Mouse (Mus musculus): ENCODE measurements at regions not wholly inside any gene's neighbourhood (a gene's known extent, or its start where the extent isn't known, plus 50 kb on each side); places are given as distances from the start of the nearest gene placed in this dataset.

DNA sequence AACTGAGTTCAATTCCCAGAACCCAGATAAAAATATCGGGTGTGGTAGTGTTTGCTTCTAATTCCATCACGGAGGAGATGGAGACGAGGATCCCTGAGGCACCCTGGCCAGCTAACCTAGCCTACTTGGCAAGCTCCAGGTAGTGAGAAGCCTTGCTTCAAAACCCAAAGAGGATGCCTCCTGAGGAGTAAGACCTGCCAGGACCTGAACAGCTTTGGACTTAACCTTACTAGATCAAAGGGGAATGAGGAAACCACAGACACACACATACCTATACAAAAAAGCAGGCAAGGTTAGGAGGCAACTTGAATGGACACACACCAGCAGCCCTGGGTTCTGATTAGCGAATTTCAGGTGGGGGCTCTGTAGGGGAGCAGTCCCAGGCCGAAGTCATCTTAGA lies 84.0 kb upstream of the Arid1b start:
- peaks cover 4% of the 10 kb centered on the region; the same call in 1 of the 2 replicates for H3K4me1 ChIP-seq (ENCODE audit: control insufficient read depth, insufficient read depth, low read length)
- H3K4me3 ChIP-seq (replicated peaks; ENCODE audit: low read length): no peak overlapping the region
- no peak for ATAC-seq (ENCODE audit: insufficient read depth, low FRiP score)
- no peak overlapping the region for H3K9ac ChIP-seq (ENCODE audit: low read length)
- WGBS: 64% methylated on average over 5 of the region's 5 CpGs
- no peak overlapping the region for H3K27ac ChIP-seq (ENCODE audit: low read length)
- H3K36me3 ChIP-seq (ENCODE audit: control insufficient read depth, insufficient read depth, low read length): no peaks in the 10 kb centered on the region
- no peak overlapping the region for H3K4me2 ChIP-seq (ENCODE audit: low read depth, low read length)
- H3K9me3 ChIP-seq (replicated peaks; ENCODE audit: control insufficient read depth, low read length): no peaks in the 10 kb centered on the region
- no peaks in the 10 kb centered on the region for H3K27me3 ChIP-seq (ENCODE audit: control insufficient read depth, insufficient read depth, low read length)

DNA sequence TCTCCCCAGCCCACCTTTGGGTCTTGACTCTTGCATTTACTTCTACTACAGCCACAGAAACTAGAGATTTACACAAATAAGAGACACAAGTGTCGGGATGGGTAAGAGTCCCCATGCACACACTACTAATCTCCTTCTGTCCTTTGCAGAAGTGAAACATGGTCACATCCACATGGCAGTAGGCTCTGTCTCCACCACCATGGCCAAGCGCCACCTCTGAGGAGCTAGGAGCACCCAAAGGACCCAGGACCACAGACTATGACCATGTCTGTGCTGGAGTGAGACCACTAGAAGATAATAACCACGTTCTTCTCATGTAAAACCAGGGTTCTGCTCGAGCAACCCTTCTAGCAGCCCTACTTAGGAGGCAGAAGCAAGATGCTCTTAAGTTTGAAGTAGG lies 81.1 kb upstream of the Arid1b start:
- Histone ChIP-seq H3K36me3 (ENCODE audit: control insufficient read depth, insufficient read depth, low read length) (no peaks in the 10 kb centered on the region), H3K27ac (ENCODE audit: low read length) (no peak overlapping the region), H3K27me3 (ENCODE audit: control insufficient read depth, insufficient read depth, low read length) (no peaks in the 10 kb centered on the region), H3K4me2 (ENCODE audit: low read depth, low read length) (no peak overlapping the region), H3K4me3 (replicated peaks; ENCODE audit: low read length) (no peak overlapping the region), H3K9me3 (replicated peaks; ENCODE audit: control insufficient read depth, low read length) (no peaks in the 10 kb centered on the region), H3K4me1 (ENCODE audit: control insufficient read depth, insufficient read depth, low read length) (no peaks in the 10 kb centered on the region), H3K9ac (ENCODE audit: low read length) (no peak overlapping the region)
- ATAC-seq (ENCODE audit: insufficient read depth, low FRiP score): no peak
- WGBS: 83% methylated on average over 4 of the region's 4 CpGs

DNA sequence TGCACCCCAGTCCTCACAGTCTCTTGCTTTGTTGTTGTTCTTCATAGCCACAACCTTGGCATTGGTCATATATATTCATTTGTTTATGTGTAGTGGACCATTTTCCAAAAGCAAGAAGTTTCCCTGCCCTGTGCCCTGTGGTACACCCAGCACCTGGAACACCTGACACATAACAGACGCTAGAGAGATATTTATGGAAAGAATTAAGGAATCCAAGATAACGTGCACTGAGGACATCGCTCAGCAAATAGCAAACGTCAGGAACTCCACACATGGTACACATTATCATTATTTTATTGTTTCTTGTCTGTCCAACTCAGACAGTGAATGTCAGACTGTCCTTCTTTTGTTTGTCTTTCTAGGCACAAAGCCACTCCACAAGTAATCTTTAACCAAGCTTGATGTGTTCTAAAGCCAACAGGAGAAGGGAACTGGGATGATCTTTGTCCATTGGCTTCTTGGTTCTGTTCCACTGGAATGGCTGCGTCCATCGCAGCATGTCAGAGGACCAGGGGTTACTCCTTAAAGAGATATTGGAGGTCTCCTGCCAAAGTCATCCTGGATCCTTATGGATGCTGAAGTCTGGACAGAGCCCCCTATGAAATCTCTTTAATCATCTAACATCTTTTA lies 74.2 kb upstream of the Arid1b start:
- Histone ChIP-seq H3K9me3 (replicated peaks; ENCODE audit: control insufficient read depth, low read length) (no peaks in the 10 kb centered on the region), H3K27me3 (ENCODE audit: control insufficient read depth, insufficient read depth, low read length) (no peaks in the 10 kb centered on the region), H3K9ac (ENCODE audit: low read length) (no peak overlapping the region), H3K4me2 (ENCODE audit: low read depth, low read length) (no peak overlapping the region), H3K4me1 (ENCODE audit: control insufficient read depth, insufficient read depth, low read length) (no peaks in the 10 kb centered on the region), H3K4me3 (replicated peaks; ENCODE audit: low read length) (no peak overlapping the region), H3K27ac (ENCODE audit: low read length) (no peak overlapping the region), H3K36me3 (ENCODE audit: control insufficient read depth, insufficient read depth, low read length) (no peaks in the 10 kb centered on the region)
- WGBS: 65% methylated on average over 6 of the region's 6 CpGs
- no peak for ATAC-seq (ENCODE audit: insufficient read depth, low FRiP score)

DNA sequence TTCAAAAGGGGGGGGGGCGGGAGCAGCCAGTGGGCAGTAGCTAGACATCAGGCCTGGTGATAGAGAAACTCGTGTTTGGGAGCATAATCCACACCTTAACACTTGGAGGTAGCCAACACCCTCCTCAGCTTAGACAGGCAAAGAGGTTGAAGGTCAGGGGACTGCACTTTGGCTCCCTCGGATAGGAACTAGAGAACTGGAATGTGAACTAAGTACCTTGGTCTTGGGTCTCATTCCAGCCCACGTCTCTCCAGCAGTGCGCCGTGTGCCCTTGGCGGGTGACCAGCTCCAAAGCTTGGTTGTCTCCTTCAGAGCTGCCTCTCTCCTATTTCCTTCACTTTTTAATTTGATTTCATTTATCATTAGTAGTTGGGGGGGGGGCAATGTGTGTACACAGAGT lies 73.0 kb upstream of the Arid1b start:
- ATAC-seq (ENCODE audit: insufficient read depth, low FRiP score): no peak

DNA sequence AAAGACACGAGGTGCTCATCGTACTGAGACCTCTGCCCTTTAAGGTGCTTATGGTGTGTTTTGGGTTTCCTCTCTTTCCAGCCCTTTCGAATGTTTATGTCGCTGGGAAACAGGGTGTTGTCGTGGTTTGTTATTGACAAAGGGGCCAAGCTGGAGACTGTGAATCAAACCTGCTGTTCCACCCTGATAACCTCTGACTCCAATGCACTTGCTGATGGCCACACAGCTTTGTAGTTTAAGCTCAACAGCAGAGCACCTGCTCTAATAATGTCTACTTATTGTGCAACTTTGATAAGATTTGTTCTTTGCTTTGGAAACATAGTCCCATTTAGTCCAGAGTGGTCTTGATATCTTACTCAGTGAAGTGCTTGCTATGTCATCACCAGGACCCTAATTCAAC lies 65.5 kb upstream of the Arid1b start:
- H3K4me3 ChIP-seq (replicated peaks; ENCODE audit: low read length): no peak overlapping the region
- no peak overlapping the region for H3K4me2 ChIP-seq (ENCODE audit: low read depth, low read length)
- H3K36me3 ChIP-seq (ENCODE audit: control insufficient read depth, insufficient read depth, low read length): no peaks in the 10 kb centered on the region
- H3K27me3 ChIP-seq (ENCODE audit: control insufficient read depth, insufficient read depth, low read length): no peaks in the 10 kb centered on the region
- H3K27ac ChIP-seq (ENCODE audit: low read length): no peak overlapping the region
- H3K4me1 ChIP-seq (ENCODE audit: control insufficient read depth, insufficient read depth, low read length): no peaks in the 10 kb centered on the region
- H3K9me3 ChIP-seq (replicated peaks; ENCODE audit: control insufficient read depth, low read length): no peaks in the 10 kb centered on the region
- no peak overlapping the region for H3K9ac ChIP-seq (ENCODE audit: low read length)
- WGBS: 36% methylated on average over 5 of the region's 5 CpGs
- ATAC-seq (ENCODE audit: insufficient read depth, low FRiP score): 0 out of 2 replicates have a peak, but pooled peaks have one; percentile 25

More for the DNA sequence above, 73.0 kb upstream of the Arid1b start:
- Histone ChIP-seq H3K9ac (ENCODE audit: low read length) (no peak overlapping the region), H3K36me3 (ENCODE audit: control insufficient read depth, insufficient read depth, low read length) (no peaks in the 10 kb centered on the region), H3K4me2 (ENCODE audit: low read depth, low read length) (no peak overlapping the region), H3K4me3 (replicated peaks; ENCODE audit: low read length) (no peak overlapping the region), H3K9me3 (replicated peaks; ENCODE audit: control insufficient read depth, low read length) (no peaks in the 10 kb centered on the region), H3K27ac (ENCODE audit: low read length) (no peak overlapping the region), H3K27me3 (ENCODE audit: control insufficient read depth, insufficient read depth, low read length) (no peaks in the 10 kb centered on the region), H3K4me1 (ENCODE audit: control insufficient read depth, insufficient read depth, low read length) (no peaks in the 10 kb centered on the region)
- WGBS: 68% methylated on average over 7 of the region's 7 CpGs

DNA sequence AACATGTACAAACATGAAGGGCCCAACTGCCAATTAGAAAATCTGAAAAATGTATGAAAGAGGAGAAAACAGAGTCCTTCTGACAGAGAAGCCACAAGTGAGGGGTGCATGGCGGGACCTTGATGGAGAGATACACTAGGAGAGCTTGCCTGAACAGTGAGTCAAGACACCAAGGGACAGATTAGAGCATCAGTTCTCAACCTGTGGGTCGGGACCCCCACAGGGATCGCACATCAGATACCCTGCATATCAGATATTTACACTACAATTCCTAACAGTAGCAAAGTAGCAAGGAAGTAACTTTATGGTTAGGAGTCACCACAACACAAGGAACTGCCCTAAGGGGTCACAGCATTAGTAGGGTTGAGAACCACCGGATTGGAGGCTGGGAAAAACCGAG lies 58.9 kb upstream of the Arid1b start:
- no peak overlapping the region for H3K27ac ChIP-seq (ENCODE audit: low read length)
- no peak for ATAC-seq (ENCODE audit: insufficient read depth, low FRiP score)
- no peaks in the 10 kb centered on the region for H3K36me3 ChIP-seq (ENCODE audit: control insufficient read depth, insufficient read depth, low read length)
- no peaks in the 10 kb centered on the region for H3K27me3 ChIP-seq (ENCODE audit: control insufficient read depth, insufficient read depth, low read length)
- no peaks in the 10 kb centered on the region for H3K9me3 ChIP-seq (replicated peaks; ENCODE audit: control insufficient read depth, low read length)
- H3K4me1 ChIP-seq (ENCODE audit: control insufficient read depth, insufficient read depth, low read length): no peaks in the 10 kb centered on the region
- H3K9ac ChIP-seq (ENCODE audit: low read length): no peak overlapping the region
- H3K4me2 ChIP-seq (ENCODE audit: low read depth, low read length): no peak overlapping the region
- H3K4me3 ChIP-seq (replicated peaks; ENCODE audit: low read length): no peak overlapping the region
- WGBS: 85% methylated on average over 5 of the region's 5 CpGs

DNA sequence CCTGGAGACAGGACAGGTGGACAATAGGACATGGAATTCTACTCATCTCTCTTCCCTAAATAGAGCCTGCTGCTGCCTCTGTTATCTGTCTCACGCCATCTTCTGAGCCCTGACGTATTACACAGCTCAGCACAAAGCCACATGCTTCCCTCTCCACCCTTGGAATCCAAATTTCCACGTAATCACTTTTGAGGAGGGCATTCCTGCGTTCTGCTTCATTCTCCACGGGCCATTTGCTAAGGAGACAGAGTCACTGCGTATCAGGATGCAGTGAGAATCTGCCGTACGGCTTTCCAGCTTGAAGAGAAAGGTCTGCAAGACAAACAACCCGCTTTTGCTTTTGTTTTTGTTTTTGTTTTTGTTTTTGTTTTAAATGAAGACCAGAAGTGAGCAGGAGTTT lies 53.5 kb upstream of the Arid1b start:
- H3K27ac ChIP-seq (ENCODE audit: low read length): no peak overlapping the region

DNA sequence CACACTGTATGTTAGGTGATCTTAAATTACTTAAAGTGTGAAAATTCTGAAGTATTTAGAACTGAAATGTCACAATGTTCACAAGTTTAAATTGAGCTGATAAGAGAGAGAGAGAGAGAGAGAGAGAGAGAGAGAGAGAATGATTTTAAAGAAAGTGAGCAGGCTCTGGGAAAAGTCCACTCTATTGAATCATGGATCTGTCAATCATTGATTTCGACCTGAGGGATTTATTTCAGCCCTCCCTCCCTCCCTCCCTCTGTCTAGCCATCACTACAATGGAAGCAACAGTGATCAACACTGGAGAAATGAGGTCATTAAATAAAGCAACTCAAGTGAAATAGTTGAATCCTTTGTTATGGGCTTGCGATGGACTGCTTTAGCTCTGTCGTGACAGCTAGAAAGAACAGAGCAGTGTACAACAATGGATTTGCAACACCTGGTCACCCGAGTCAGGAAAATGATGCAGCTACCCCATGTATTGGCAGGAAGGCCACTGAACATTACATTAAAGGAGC lies 52.8 kb upstream of the Arid1b start:
- Histone ChIP-seq H3K4me3 (replicated peaks; ENCODE audit: low read length) (no peak overlapping the region), H3K4me2 (ENCODE audit: low read depth, low read length) (no peak overlapping the region), H3K27me3 (ENCODE audit: control insufficient read depth, insufficient read depth, low read length) (no peaks in the 10 kb centered on the region), H3K9me3 (replicated peaks; ENCODE audit: control insufficient read depth, low read length) (no peaks in the 10 kb centered on the region), H3K27ac (ENCODE audit: low read length) (no peak overlapping the region), H3K4me1 (ENCODE audit: control insufficient read depth, insufficient read depth, low read length) (peaks cover 7% of the 10 kb centered on the region), H3K9ac (ENCODE audit: low read length) (no peak overlapping the region), H3K36me3 (ENCODE audit: control insufficient read depth, insufficient read depth, low read length) (no peaks in the 10 kb centered on the region)
- no peak for ATAC-seq (ENCODE audit: insufficient read depth, low FRiP score)
- 54% methylated on average over 4 of the region's 4 CpGs for WGBS

More for the DNA sequence above, 53.5 kb upstream of the Arid1b start:
- Histone ChIP-seq H3K4me2 (ENCODE audit: low read depth, low read length) (no peak overlapping the region), H3K4me1 (ENCODE audit: control insufficient read depth, insufficient read depth, low read length) (peaks cover 2% of the 10 kb centered on the region), H3K9ac (ENCODE audit: low read length) (no peak overlapping the region), H3K27me3 (ENCODE audit: control insufficient read depth, insufficient read depth, low read length) (no peaks in the 10 kb centered on the region), H3K4me3 (replicated peaks; ENCODE audit: low read length) (no peak overlapping the region), H3K36me3 (ENCODE audit: control insufficient read depth, insufficient read depth, low read length) (no peaks in the 10 kb centered on the region), H3K9me3 (replicated peaks; ENCODE audit: control insufficient read depth, low read length) (no peaks in the 10 kb centered on the region)
- ATAC-seq (ENCODE audit: insufficient read depth, low FRiP score): no peak
- 69% methylated on average over 9 of the region's 9 CpGs for WGBS

DNA sequence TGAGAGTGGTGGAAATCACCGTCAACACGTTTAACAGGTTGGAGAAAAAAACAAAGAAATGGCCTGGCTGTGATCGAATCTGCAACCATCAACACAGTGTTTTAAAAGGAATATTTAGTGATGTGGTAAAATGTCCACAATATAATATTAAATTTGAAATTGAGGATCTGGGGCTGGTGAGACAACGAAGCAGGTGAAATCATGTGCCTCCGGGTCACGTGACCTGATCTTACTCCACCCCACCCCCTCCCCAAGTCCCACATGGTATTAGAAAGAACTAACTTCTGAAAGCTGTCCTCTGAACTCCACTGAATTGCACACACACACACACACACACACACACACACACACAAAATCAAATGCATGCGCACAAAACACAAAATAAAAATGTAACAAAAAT lies 51.3 kb upstream of the Arid1b start:
- H3K9me3 ChIP-seq (replicated peaks; ENCODE audit: control insufficient read depth, low read length): no peaks in the 10 kb centered on the region
- H3K27ac ChIP-seq (ENCODE audit: low read length): no peak overlapping the region
- no peak overlapping the region for H3K4me3 ChIP-seq (replicated peaks; ENCODE audit: low read length)
- peaks cover 16% of the 10 kb centered on the region for H3K4me1 ChIP-seq (ENCODE audit: control insufficient read depth, insufficient read depth, low read length)
- H3K36me3 ChIP-seq (ENCODE audit: control insufficient read depth, insufficient read depth, low read length): no peaks in the 10 kb centered on the region
- 89% methylated on average over 7 of the region's 7 CpGs for WGBS
- no peaks in the 10 kb centered on the region for H3K27me3 ChIP-seq (ENCODE audit: control insufficient read depth, insufficient read depth, low read length)
- H3K4me2 ChIP-seq (ENCODE audit: low read depth, low read length): no peak overlapping the region
- no peak for ATAC-seq (ENCODE audit: insufficient read depth, low FRiP score)
- no peak overlapping the region for H3K9ac ChIP-seq (ENCODE audit: low read length)

Measured in stomach, embryonic 16.5 days (tissue).